Mouse (Mus musculus): ENCODE data around the gene Gm12216. TPM values are rescaled to one million over a fixed set of nuclear protein-coding genes. Genes with fewer than 3 reads are reported as not detected.

The Gm12216 gene
- polyA plus RNA-seq, 1 experiment from 2014 or later = 0.44 TPM

GRCm38 (mm10) chr11:53839663-53840642 is 19.1 kb downstream of the Gm12216 start:
- Histone ChIP-seq H3K27ac (ENCODE audit: low read length) (no peak overlapping the region), H3K4me2 (ENCODE audit: low read depth, low read length) (no peak overlapping the region), H3K4me3 (ENCODE audit: low read depth, low read length) (no peak overlapping the region), H3K36me3 (ENCODE audit: control insufficient read depth, insufficient read depth) (no peaks in the 10 kb centered on the region), H3K4me1 (ENCODE audit: control insufficient read depth, low read depth, low read length) (no peaks in the 10 kb centered on the region; the same call in 1 of the 2 replicates), H3K9me3 (replicated peaks; ENCODE audit: control insufficient read depth, low read length) (no peaks in the 10 kb centered on the region), H3K27me3 (ENCODE audit: control insufficient read depth, insufficient read depth, low read depth, low read length) (no peaks in the 10 kb centered on the region), H3K9ac (ENCODE audit: low read depth, low read length) (no peak overlapping the region)
- ATAC-seq (ENCODE audit: low read depth) = peak; percentile 35; the same call in 1 of the 2 replicates
- 42% methylated on average over 8 of the region's 8 CpGs for WGBS (ENCODE audit: insufficient replicate concordance)

DNA sequence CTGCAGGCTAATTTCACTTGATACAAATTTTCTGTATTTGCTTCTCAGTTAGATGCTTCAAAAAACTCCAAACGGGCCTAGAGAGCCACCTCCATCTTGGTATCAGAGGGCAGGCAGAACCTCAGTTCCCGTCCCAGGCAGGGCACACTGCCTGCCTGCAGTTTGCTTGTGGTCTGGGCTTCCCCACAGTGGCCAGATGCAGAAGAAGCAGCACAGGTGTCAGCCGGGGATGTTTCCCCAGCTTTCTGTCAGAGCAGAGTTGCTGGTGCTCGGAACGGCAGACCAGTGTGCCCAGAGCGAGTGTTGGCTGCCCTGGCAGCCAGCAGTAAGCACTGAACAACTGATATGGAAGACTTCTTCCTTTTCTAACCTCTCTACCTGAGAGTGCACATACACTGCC is 19.9 kb downstream of the Gm12216 start:
- Histone ChIP-seq H3K4me2 (ENCODE audit: low read depth, low read length) (no peak overlapping the region), H3K36me3 (ENCODE audit: control insufficient read depth, insufficient read depth) (no peaks in the 10 kb centered on the region), H3K9ac (ENCODE audit: low read depth, low read length) (no peak overlapping the region), H3K27ac (ENCODE audit: low read length) (no peak overlapping the region), H3K4me1 (ENCODE audit: control insufficient read depth, low read depth, low read length) (no peaks in the 10 kb centered on the region; the same call in 1 of the 2 replicates), H3K9me3 (replicated peaks; ENCODE audit: control insufficient read depth, low read length) (no peaks in the 10 kb centered on the region), H3K27me3 (ENCODE audit: control insufficient read depth, insufficient read depth, low read depth, low read length) (no peaks in the 10 kb centered on the region), H3K4me3 (ENCODE audit: low read depth, low read length) (no peak overlapping the region)
- ATAC-seq (ENCODE audit: low read depth) = no peak
- WGBS (ENCODE audit: insufficient replicate concordance) = 52% methylated on average over 6 of the region's 6 CpGs

GRCm38 (mm10) chr11:53837731-53838130 is 21.3 kb downstream of the Gm12216 start:
- no peaks in the 10 kb centered on the region for H3K27me3 ChIP-seq (ENCODE audit: control insufficient read depth, insufficient read depth, low read depth, low read length)
- no peaks in the 10 kb centered on the region for H3K9me3 ChIP-seq (replicated peaks; ENCODE audit: control insufficient read depth, low read length)
- no peak for ATAC-seq (ENCODE audit: low read depth)
- 77% methylated on average over 5 of the region's 5 CpGs for WGBS (ENCODE audit: insufficient replicate concordance)
- no peaks in the 10 kb centered on the region for H3K4me1 ChIP-seq (ENCODE audit: control insufficient read depth, low read depth, low read length)
- no peak overlapping the region for H3K27ac ChIP-seq (ENCODE audit: low read length)
- no peak overlapping the region for H3K4me3 ChIP-seq (ENCODE audit: low read depth, low read length)
- no peak overlapping the region for H3K4me2 ChIP-seq (ENCODE audit: low read depth, low read length)
- no peak overlapping the region for H3K9ac ChIP-seq (ENCODE audit: low read depth, low read length)
- H3K36me3 ChIP-seq (ENCODE audit: control insufficient read depth, insufficient read depth) = no peaks in the 10 kb centered on the region

DNA sequence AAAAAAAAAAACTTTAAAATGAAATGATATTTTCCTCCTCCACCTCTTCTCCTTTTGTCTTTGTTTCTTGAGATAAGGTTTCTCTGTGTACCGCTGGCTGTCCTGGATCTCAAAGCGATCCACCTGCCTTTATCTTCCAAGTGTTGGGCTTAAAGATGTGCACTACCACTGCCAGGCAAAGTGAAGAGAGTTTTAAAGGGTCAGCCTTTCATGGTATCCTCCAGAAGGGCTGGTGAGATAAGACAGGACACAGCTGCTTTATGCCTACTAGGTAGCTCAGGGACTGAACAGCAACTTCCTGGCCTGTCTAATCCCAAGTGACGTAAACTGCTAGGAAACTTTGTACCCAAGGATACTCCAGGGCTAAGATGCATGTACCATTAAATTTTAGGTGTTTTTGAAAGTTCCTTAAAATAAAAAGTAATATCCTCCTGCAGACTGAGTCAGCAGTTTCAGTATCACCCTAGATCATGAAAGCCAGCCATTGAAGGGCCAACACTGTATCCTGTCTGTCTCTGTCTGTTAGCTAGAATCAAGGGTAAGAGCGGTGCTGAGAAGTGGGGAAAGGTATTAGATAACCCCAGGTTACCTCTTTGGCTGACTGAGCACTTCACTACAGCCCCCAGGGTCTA is 23.6 kb downstream of the Gm12216 start:
- Histone ChIP-seq H3K9me3 (replicated peaks; ENCODE audit: control insufficient read depth, low read length) (no peaks in the 10 kb centered on the region), H3K36me3 (ENCODE audit: control insufficient read depth, insufficient read depth) (no peaks in the 10 kb centered on the region), H3K4me2 (ENCODE audit: low read depth, low read length) (no peak overlapping the region), H3K4me1 (ENCODE audit: control insufficient read depth, low read depth, low read length) (no peaks in the 10 kb centered on the region), H3K4me3 (ENCODE audit: low read depth, low read length) (no peak overlapping the region), H3K27ac (ENCODE audit: low read length) (no peak overlapping the region), H3K9ac (ENCODE audit: low read depth, low read length) (no peak overlapping the region), H3K27me3 (ENCODE audit: control insufficient read depth, insufficient read depth, low read depth, low read length) (no peaks in the 10 kb centered on the region)
- WGBS (ENCODE audit: insufficient replicate concordance) = 18% methylated on average over 4 of the region's 4 CpGs
- ATAC-seq (ENCODE audit: low read depth) = no peak

GRCm38 (mm10) chr11:53825409-53825808 is 33.6 kb downstream of the Gm12216 start:
- Histone ChIP-seq H3K4me3 (ENCODE audit: low read depth, low read length) (no peak overlapping the region), H3K27ac (ENCODE audit: low read length) (no peak overlapping the region), H3K9ac (ENCODE audit: low read depth, low read length) (no peak overlapping the region), H3K4me2 (ENCODE audit: low read depth, low read length) (no peak overlapping the region), H3K9me3 (replicated peaks; ENCODE audit: control insufficient read depth, low read length) (peaks cover 3% of the 10 kb centered on the region), H3K36me3 (ENCODE audit: control insufficient read depth, insufficient read depth) (no peaks in the 10 kb centered on the region), H3K4me1 (ENCODE audit: control insufficient read depth, low read depth, low read length) (no peaks in the 10 kb centered on the region), H3K27me3 (ENCODE audit: control insufficient read depth, insufficient read depth, low read depth, low read length) (no peaks in the 10 kb centered on the region)
- ATAC-seq (ENCODE audit: low read depth) = no peak
- 42% methylated on average over 4 of the region's 4 CpGs for WGBS (ENCODE audit: insufficient replicate concordance)

DNA sequence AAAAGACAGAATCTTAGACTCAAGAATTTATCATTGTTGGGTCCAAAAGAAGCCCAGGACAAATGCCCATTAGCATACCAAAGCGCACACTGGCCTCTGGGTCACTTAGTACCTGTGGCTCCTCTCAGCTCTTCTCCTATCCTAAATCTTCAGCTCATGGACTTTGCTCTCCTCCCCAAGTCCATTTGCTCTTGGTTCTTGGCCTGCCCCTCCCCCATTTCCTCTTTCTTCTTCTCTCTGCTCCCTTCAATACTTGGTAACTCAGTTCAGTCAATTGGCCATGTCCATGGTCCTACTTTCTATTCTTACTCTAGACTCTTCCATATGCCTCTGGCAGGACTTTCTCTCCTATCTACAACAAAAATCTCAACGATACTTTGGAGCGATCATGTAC is 37.1 kb downstream of the Gm12216 start:
- H3K9ac ChIP-seq (ENCODE audit: low read depth, low read length) = no peak overlapping the region
- no peaks in the 10 kb centered on the region for H3K9me3 ChIP-seq (replicated peaks; ENCODE audit: control insufficient read depth, low read length)
- no peak overlapping the region for H3K27ac ChIP-seq (ENCODE audit: low read length)
- no peaks in the 10 kb centered on the region for H3K4me1 ChIP-seq (ENCODE audit: control insufficient read depth, low read depth, low read length)
- 68% methylated on average over 3 of the region's 3 CpGs for WGBS (ENCODE audit: insufficient replicate concordance)
- H3K36me3 ChIP-seq (ENCODE audit: control insufficient read depth, insufficient read depth) = no peaks in the 10 kb centered on the region
- H3K27me3 ChIP-seq (ENCODE audit: control insufficient read depth, insufficient read depth, low read depth, low read length) = no peaks in the 10 kb centered on the region
- ATAC-seq (ENCODE audit: low read depth) = no peak
- H3K4me2 ChIP-seq (ENCODE audit: low read depth, low read length) = no peak overlapping the region
- H3K4me3 ChIP-seq (ENCODE audit: low read depth, low read length) = no peak overlapping the region

DNA sequence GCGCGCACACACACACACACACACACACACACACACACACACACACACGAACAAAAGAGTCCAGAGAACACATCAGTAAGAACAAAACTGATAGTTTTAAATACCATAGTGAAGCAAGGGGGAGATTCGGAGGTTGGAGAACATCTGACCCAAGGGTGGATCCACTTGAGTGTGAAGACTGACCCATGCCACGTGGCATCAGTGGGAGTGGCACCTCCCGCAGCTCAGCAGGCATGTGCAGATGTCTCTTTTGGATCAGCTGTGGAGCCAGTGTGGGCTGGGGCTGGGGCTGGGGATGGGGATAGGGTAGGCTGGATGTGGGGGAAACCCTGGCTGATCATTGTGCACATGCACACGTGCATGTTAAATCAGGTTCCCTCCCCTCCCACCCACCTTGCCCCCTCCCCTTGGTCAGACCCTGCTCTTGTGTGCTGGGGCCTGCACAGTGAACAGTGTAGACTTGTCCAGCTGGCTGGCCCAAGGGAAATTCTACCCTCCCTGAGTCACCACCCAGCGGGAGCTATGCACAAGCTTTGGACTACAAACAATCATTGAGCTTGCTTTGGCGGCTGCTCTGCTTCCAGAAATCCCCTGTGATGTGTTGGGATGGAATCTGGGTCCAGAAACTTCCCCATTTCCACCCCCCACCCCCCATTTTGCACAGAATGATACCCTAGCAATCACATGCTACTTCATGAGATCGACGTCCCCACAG is 37.7 kb downstream of the Gm12216 start:
- Histone ChIP-seq H3K4me2 (ENCODE audit: low read depth, low read length) (no peak overlapping the region), H3K4me1 (ENCODE audit: control insufficient read depth, low read depth, low read length) (no peaks in the 10 kb centered on the region), H3K9ac (ENCODE audit: low read depth, low read length) (no peak overlapping the region), H3K36me3 (ENCODE audit: control insufficient read depth, insufficient read depth) (no peaks in the 10 kb centered on the region), H3K4me3 (ENCODE audit: low read depth, low read length) (no peak overlapping the region), H3K27me3 (ENCODE audit: control insufficient read depth, insufficient read depth, low read depth, low read length) (no peaks in the 10 kb centered on the region), H3K27ac (ENCODE audit: low read length) (no peak overlapping the region), H3K9me3 (replicated peaks; ENCODE audit: control insufficient read depth, low read length) (no peaks in the 10 kb centered on the region)
- 61% methylated on average over 11 of the region's 11 CpGs for WGBS (ENCODE audit: insufficient replicate concordance)
- no peak for ATAC-seq (ENCODE audit: low read depth)

GRCm38 (mm10) chr11:53820516-53821170 is 38.4 kb downstream of the Gm12216 start:
- Histone ChIP-seq H3K9me3 (replicated peaks; ENCODE audit: control insufficient read depth, low read length) (no peaks in the 10 kb centered on the region), H3K27ac (ENCODE audit: low read length) (no peak overlapping the region), H3K4me2 (ENCODE audit: low read depth, low read length) (no peak overlapping the region), H3K36me3 (ENCODE audit: control insufficient read depth, insufficient read depth) (no peaks in the 10 kb centered on the region), H3K9ac (ENCODE audit: low read depth, low read length) (no peak overlapping the region), H3K4me1 (ENCODE audit: control insufficient read depth, low read depth, low read length) (no peaks in the 10 kb centered on the region), H3K27me3 (ENCODE audit: control insufficient read depth, insufficient read depth, low read depth, low read length) (no peaks in the 10 kb centered on the region), H3K4me3 (ENCODE audit: low read depth, low read length) (no peak overlapping the region)
- no peak for ATAC-seq (ENCODE audit: low read depth)
- WGBS (ENCODE audit: insufficient replicate concordance) = 46% methylated on average over 13 of the region's 13 CpGs

All from liver, embryonic 16.5 days (tissue).